Mouse (Mus musculus): ENCODE data around the gene Hoxa6.

- no peak for TF ChIP-seq CTCF (IDR thresholded peaks at IDR 0.05; ENCODE audit: control insufficient read depth, insufficient read depth, insufficient read length)
- TF ChIP-seq MYOD1 (IDR thresholded peaks at IDR 0.05; ENCODE audit: control insufficient read depth, insufficient read length, low read depth), result no peak
- TF ChIP-seq CEBPB (IDR thresholded peaks at IDR 0.05; ENCODE audit: low read depth), result no peak
- TF ChIP-seq USF1 (IDR thresholded peaks at IDR 0.05; ENCODE audit: low read depth), result no peak
Observed at GRCm38 (mm10) chr6:52175864-52176263, 32.7 kb downstream of the Hoxa6 start.
